Mouse (Mus musculus): ENCODE measurements at regions not wholly inside any gene's neighbourhood (a gene's known extent, or its start where the extent isn't known, plus 50 kb on each side); places are given as distances from the start of the nearest gene placed in this dataset.
"Not testable (repeated sequence)": the region's sequence is repeated elsewhere in the genome, so short reads cannot be mapped to it uniquely, and the experiment has no call there.

GRCm38 (mm10) chr13:73071854-73072852, 188.1 kb upstream of the Irx4 start:
- no peaks in the 10 kb centered on the region for H3K36me3 ChIP-seq (ENCODE audit: insufficient read depth)
- ATAC-seq (ENCODE audit: insufficient read depth) (peak; percentile 42; the same call in 1 of the 2 replicates), DNase-seq (no peak)
- no peaks in the 10 kb centered on the region for H3K9me3 ChIP-seq (ENCODE audit: low read depth, low read length)
- H3K27me3 ChIP-seq (ENCODE audit: insufficient read depth, low read length), result peaks cover 4% of the 10 kb centered on the region; the same call in 1 of the 2 replicates
- H3K4me3 ChIP-seq (ENCODE audit: low read depth, low read length), result no peak overlapping the region
- no peak overlapping the region for H3K9ac ChIP-seq
- no peak for TF ChIP-seq CTCF (IDR thresholded peaks at IDR 0.05; ENCODE audit: low read depth)
- 31% methylated on average over 6 of the region's 6 CpGs for WGBS
- no peak overlapping the region for H3K27ac ChIP-seq (ENCODE audit: low read depth)
- H3K4me2 ChIP-seq, result no peak overlapping the region
- peaks cover 6% of the 10 kb centered on the region; the same call in 1 of the 2 replicates for H3K4me1 ChIP-seq (ENCODE audit: insufficient read depth)

DNA sequence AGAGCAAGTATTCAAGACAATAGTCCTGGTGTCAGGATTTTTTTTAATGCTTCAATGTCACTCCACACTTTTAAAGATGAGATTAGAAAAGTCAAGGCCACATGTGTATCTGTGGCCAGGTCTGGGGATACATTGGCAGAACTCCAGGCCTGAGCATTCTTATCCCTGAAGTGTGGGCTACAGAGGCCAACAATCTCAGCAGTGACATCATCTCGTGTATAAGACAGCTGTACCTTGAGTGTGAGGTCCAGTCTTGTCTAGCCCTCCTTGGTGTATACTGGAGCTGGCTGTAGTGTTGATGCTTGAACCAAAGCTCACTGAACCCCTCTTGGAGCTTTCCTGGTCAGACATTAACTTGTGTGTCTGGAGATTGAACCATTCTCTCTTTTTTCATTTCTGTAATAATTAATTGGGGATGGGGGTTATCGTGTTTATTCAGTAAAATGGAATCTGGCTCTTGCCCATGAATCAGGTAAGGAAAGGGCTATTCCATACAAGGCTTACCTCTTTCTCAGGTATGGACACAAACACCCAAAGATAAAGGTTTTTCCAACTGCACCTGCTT, 182.3 kb upstream of the Irx4 start:
- Histone ChIP-seq H3K27ac (ENCODE audit: low read depth) (no peak overlapping the region), H3K27me3 (ENCODE audit: insufficient read depth, low read length) (no peaks in the 10 kb centered on the region), H3K4me3 (ENCODE audit: low read depth, low read length) (no peak overlapping the region), H3K4me1 (ENCODE audit: insufficient read depth) (no peaks in the 10 kb centered on the region), H3K9me3 (ENCODE audit: low read depth, low read length) (no peaks in the 10 kb centered on the region), H3K4me2 (no peak overlapping the region), H3K36me3 (ENCODE audit: insufficient read depth) (no peaks in the 10 kb centered on the region), H3K9ac (no peak overlapping the region)
- WGBS, result 50% methylated on average over 2 of the region's 2 CpGs
- DNase-seq, result no peak
- no peak for TF ChIP-seq CTCF (IDR thresholded peaks at IDR 0.05; ENCODE audit: low read depth)
- ATAC-seq (ENCODE audit: insufficient read depth), result no peak

GRCm38 (mm10) chr13:73087815-73088214, 172.5 kb upstream of the Irx4 start:
- peak; percentile 9 for DNase-seq
- H3K27ac ChIP-seq (ENCODE audit: low read depth); H3K9me3 ChIP-seq (ENCODE audit: low read depth, low read length); H3K4me3 ChIP-seq (ENCODE audit: low read depth, low read length); H3K9ac ChIP-seq; H3K4me1 ChIP-seq (ENCODE audit: insufficient read depth); H3K4me2 ChIP-seq; ATAC-seq (ENCODE audit: insufficient read depth); H3K27me3 ChIP-seq (ENCODE audit: insufficient read depth, low read length); H3K36me3 ChIP-seq (ENCODE audit: insufficient read depth): not testable (repeated sequence)
- TF ChIP-seq CTCF (IDR thresholded peaks at IDR 0.05; ENCODE audit: low read depth), result peak; percentile 39

GRCm38 (mm10) chr13:73091886-73092285, 168.4 kb upstream of the Irx4 start:
- DNase-seq (peak; percentile 3), ATAC-seq (ENCODE audit: insufficient read depth) (no peak)
- H3K4me2 ChIP-seq, result no peak overlapping the region
- no peaks in the 10 kb centered on the region for H3K27me3 ChIP-seq (ENCODE audit: insufficient read depth, low read length)
- H3K27ac ChIP-seq (ENCODE audit: low read depth), result no peak overlapping the region
- WGBS, result 36% methylated on average over 3 of the region's 3 CpGs
- no peak overlapping the region for H3K9ac ChIP-seq
- H3K9me3 ChIP-seq (ENCODE audit: low read depth, low read length), result no peaks in the 10 kb centered on the region
- no peak overlapping the region for H3K4me3 ChIP-seq (ENCODE audit: low read depth, low read length)
- no peaks in the 10 kb centered on the region for H3K36me3 ChIP-seq (ENCODE audit: insufficient read depth)
- no peaks in the 10 kb centered on the region for H3K4me1 ChIP-seq (ENCODE audit: insufficient read depth)
- 0 out of 2 replicates have a peak, but pooled peaks have one; percentile 5 for TF ChIP-seq CTCF (IDR thresholded peaks at IDR 0.05; ENCODE audit: low read depth)

- Histone ChIP-seq H3K36me3 (ENCODE audit: insufficient read depth) (no peaks in the 10 kb centered on the region), H3K9me3 (ENCODE audit: low read depth, low read length) (no peaks in the 10 kb centered on the region), H3K4me2 (no peak overlapping the region), H3K27ac (ENCODE audit: low read depth) (no peak overlapping the region), H3K27me3 (ENCODE audit: insufficient read depth, low read length) (no peaks in the 10 kb centered on the region), H3K9ac (no peak overlapping the region), H3K4me1 (ENCODE audit: insufficient read depth) (no peaks in the 10 kb centered on the region), H3K4me3 (ENCODE audit: low read depth, low read length) (no peak overlapping the region)
- WGBS, result 84% methylated on average over 9 of the region's 9 CpGs
- ATAC-seq (ENCODE audit: insufficient read depth) (no peak), DNase-seq (no peak)
- no peak for TF ChIP-seq CTCF (IDR thresholded peaks at IDR 0.05; ENCODE audit: low read depth)
Measured at GRCm38 (mm10) chr13:73097502-73097901, 162.8 kb upstream of the Irx4 start.

GRCm38 (mm10) chr13:73099407-73099806, 160.9 kb upstream of the Irx4 start:
- no peak for TF ChIP-seq CTCF (IDR thresholded peaks at IDR 0.05; ENCODE audit: low read depth)
- no peak overlapping the region for H3K4me2 ChIP-seq
- H3K27ac ChIP-seq (ENCODE audit: low read depth), result no peak overlapping the region
- H3K27me3 ChIP-seq (ENCODE audit: insufficient read depth, low read length), result no peaks in the 10 kb centered on the region
- H3K9ac ChIP-seq, result no peak overlapping the region
- DNase-seq (no peak), ATAC-seq (ENCODE audit: insufficient read depth) (no peak)
- no peaks in the 10 kb centered on the region for H3K4me1 ChIP-seq (ENCODE audit: insufficient read depth)
- H3K36me3 ChIP-seq (ENCODE audit: insufficient read depth), result no peaks in the 10 kb centered on the region
- WGBS, result 76% methylated on average over 1 of the region's 1 CpGs
- H3K9me3 ChIP-seq (ENCODE audit: low read depth, low read length), result no peaks in the 10 kb centered on the region
- no peak overlapping the region for H3K4me3 ChIP-seq (ENCODE audit: low read depth, low read length)

DNA sequence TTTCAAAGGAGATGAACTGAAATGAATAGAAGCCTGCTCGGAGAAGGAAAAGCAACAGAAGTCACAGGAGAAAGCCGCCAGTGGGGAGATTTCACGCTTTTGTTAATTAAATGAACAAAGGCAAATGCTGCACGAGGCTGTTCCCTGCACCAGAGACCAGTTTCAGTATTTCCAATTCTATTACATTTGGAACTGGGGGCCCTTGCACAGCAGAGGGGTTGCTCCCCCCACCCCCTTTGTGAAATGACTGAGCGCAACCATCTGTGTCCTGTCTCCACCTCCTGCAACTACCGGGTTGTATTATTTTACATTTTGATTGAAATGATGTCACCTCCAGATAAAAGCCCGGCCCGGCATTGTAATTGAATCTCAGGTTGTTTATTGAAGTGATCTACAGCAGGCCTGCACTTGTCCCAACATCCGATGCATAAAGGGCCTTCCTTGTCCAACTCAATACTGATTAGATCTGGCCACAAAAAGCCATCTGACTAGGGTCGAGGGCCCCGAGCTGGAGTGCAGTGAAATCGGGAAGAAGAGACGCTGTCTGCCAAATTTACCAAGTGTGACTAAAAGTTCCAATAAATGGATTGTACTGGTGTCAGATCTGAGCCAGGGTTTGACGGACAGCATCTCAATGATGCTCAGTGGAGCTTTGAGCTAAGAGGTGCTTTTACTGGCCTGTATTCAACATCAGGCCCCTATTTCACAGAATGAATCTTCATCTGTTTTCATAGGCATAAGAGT, 152.9 kb upstream of the Irx4 start:
- Histone ChIP-seq H3K9me3 (ENCODE audit: low read depth, low read length) (no peaks in the 10 kb centered on the region), H3K4me3 (ENCODE audit: low read depth, low read length) (no peak overlapping the region), H3K27ac (ENCODE audit: low read depth) (no peak overlapping the region), H3K27me3 (ENCODE audit: insufficient read depth, low read length) (no peaks in the 10 kb centered on the region), H3K4me2 (no peak overlapping the region), H3K4me1 (ENCODE audit: insufficient read depth) (no peaks in the 10 kb centered on the region), H3K36me3 (ENCODE audit: insufficient read depth) (no peaks in the 10 kb centered on the region), H3K9ac (no peak overlapping the region)
- no peak for TF ChIP-seq CTCF (IDR thresholded peaks at IDR 0.05; ENCODE audit: low read depth)
- ATAC-seq (ENCODE audit: insufficient read depth) (no peak), DNase-seq (no peak)
- WGBS, result 66% methylated on average over 14 of the region's 14 CpGs

All from lung, embryonic 14.5 days (tissue).